Mouse (Mus musculus): ENCODE results near the gene Zfp143.

- TF ChIP-seq CTCF (IDR thresholded peaks at IDR 0.05; ENCODE audit: borderline replicate concordance, extremely low read depth, insufficient read depth, insufficient read length) (no peak), POLR2A (IDR thresholded peaks at IDR 0.05; ENCODE audit: borderline replicate concordance, extremely low read depth, insufficient read depth, insufficient read length, poor library complexity, severe bottlenecking) (no peak)
Observed at GRCm38 (mm10) chr7:110122565-110123422, 61.8 kb downstream of the Zfp143 start.

Measured in brain, embryonic 14.5 days (tissue).